Mouse (Mus musculus) liver, embryonic 14.5 days (tissue): ENCODE results near the gene Gzmm. TPM values are rescaled to one million over a fixed set of nuclear protein-coding genes. Genes with fewer than 3 reads are reported as not detected.
"Not testable (repeated sequence)": the region's sequence is repeated elsewhere in the genome, so short reads cannot be mapped to it uniquely, and the experiment has no call there.

Experiments used
- ATAC-seq: fragments of 200-750 bp; cut with Nextera tagmentation; 2 replicates; pipeline ENCODE4 v1.8.0; 2017; ENCODE audit warnings: moderate number of reproducible peaks, mild to moderate bottlenecking, moderate library complexity; ENCODE audit not compliant: insufficient read depth
- DNase-seq, 3 experiments: peaks; one replicate each; pipeline ENCODE4 v3.0.0-alpha.2; 2012 to 2013; ENCODE audit warnings: low read depth in 3 of 3, low spot score in 3 of 3
- H3K27ac ChIP-seq: fragments of 300-500 bp; sonication (generic); 2 replicates; pipeline ENCODE4 v1.5.1; 2014; ENCODE audit warnings: moderate library complexity, mild to moderate bottlenecking, control low read depth, inconsistent platforms
- H3K27me3 ChIP-seq: fragments of 300-500 bp; sonication (generic); 2 replicates; pipeline ENCODE4 v1.6.1; 2014; ENCODE audit warnings: mild to moderate bottlenecking, low read length, moderate library complexity; ENCODE audit not compliant: control insufficient read depth, insufficient read depth
- H3K36me3 ChIP-seq: fragments of 300-500 bp; sonication (generic); replicated peaks from 2 replicates; pipeline ENCODE4 v1.6.1; 2014; ENCODE audit warnings: low read depth; ENCODE audit not compliant: control insufficient read depth, insufficient read depth
- H3K4me1 ChIP-seq, 2 experiments: fragments of 200-500 bp in 1 of 2; fragments of 300-500 bp in 1 of 2; sonication (generic) in 1 of 2; replicated peaks; 2 replicates each; pipeline ENCODE4 v1.6.1; 2012 to 2014; ENCODE audit warnings: antibody characterized with exemption in 1 of 2, inconsistent platforms in 1 of 2, low read length in 1 of 2; ENCODE audit not compliant: control insufficient read depth in 2 of 2, insufficient read depth in 2 of 2
- H3K4me2 ChIP-seq: fragments of 300-500 bp; sonication (generic); 2 replicates; pipeline ENCODE4 v1.6.1; 2014; ENCODE audit warnings: low read depth, mild to moderate bottlenecking, control low read depth, moderate library complexity
- H3K4me3 ChIP-seq, 2 experiments: fragments of 200-500 bp in 1 of 2; fragments of 300-500 bp in 1 of 2; sonication (generic) in 1 of 2; 2 replicates each; pipeline ENCODE4 v1.5.1; 2012 to 2014; ENCODE audit warnings: low read depth in 2 of 2, low read length in 2 of 2, mild to moderate bottlenecking in 2 of 2, control low read depth in 1 of 2, inconsistent platforms in 1 of 2, moderate library complexity in 1 of 2; ENCODE audit not compliant: insufficient read depth in 1 of 2
- H3K9ac ChIP-seq: fragments of 300-500 bp; sonication (generic); replicated peaks from 2 replicates; pipeline ENCODE4 v1.6.1; 2014; ENCODE audit warnings: mild to moderate bottlenecking, control low read depth, moderate library complexity
- H3K9me3 ChIP-seq: fragments of 300-500 bp; sonication (generic); 2 replicates; pipeline ENCODE4 v1.6.1; 2016; ENCODE audit warnings: low read length, mixed read lengths; ENCODE audit not compliant: control insufficient read depth
- CTCF ChIP-seq: IDR thresholded peaks from 2 replicates; pipeline ENCODE4 v1.5.1; 2016; ENCODE audit warnings: antibody characterized with exemption, low read depth, control low read depth
- EP300 ChIP-seq: IDR thresholded peaks from 2 replicates; pipeline ENCODE4 v1.6.1; 2016; ENCODE audit warnings: antibody characterized with exemption, low read depth
- whole genome bisulfite sequencing: fragments of 180-500 bp; shearing (Covaris S2); extraction: QIAGEN DNeasy Blood & Tissue Kit; methylation state at CpG from one replicate; pipeline ENCODE4 v1.1.7; 2014; ENCODE audit not compliant: insufficient replicate concordance; 5-methylcytosine and 5-hydroxymethylcytosine counted together
- polyA plus RNA-seq, 2 experiments: library from polyadenylated mRNA; depleted of rRNA in 1 of 2; stranded (reverse) in 1 of 2; unstranded in 1 of 2; fragments of >200 nt; fragmentation: Nextera tagmentation in 1 of 2; extraction: Ambion mirVana in 1 of 2; gene quantifications; 2 replicates each; pipeline versions ENCODE4 v1.2.1 to v1.2.3; 2012 to 2014

Gzmm gene
- polyA plus RNA-seq, 2 experiments: 0.13 TPM; not detected in 1

DNA sequence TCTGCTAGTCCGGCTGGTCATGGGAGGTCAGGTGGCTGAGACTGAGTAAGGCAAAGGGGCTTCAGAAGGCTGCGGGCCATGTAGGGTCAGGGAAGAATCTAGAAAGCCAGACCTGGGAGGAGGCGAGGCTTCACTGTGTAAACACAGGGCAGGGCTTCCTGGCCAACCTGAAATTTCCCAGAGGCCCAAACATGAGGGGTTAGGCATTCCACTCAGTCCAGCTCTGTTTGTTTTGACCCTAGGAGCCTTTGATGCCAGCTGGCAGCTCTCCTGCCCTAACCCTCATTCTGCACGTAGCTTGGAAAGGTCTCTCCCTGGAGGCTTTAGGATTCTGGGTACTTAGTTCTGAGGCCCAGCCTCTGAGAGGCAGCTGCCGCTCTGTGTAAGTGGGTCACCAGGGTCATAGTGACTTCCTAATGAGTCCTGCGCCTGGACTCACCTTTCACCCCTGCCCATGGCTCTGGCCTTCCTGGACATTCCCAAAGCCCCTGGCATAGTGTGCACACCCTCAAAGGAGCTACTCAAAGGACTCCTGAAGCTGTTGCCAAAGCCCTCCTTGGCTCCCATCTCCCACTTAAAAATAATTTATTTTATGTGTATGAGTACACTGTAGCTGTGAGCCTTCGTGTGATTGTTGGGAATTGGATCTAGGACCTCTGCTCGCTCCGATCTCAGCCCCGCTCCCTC lies 12.8 kb downstream of the Gzmm start:
- no peaks in the 10 kb centered on the region for H3K27me3 ChIP-seq
- H3K9ac ChIP-seq: no peak overlapping the region
- H3K36me3 ChIP-seq: peaks cover 5% of the 10 kb centered on the region
- H3K9me3 ChIP-seq: no peaks in the 10 kb centered on the region
- no peak for DNase-seq
- H3K4me3 ChIP-seq: no peak overlapping the region
- no peak for ATAC-seq
- H3K4me2 ChIP-seq: no peak overlapping the region
- no peak overlapping the region for H3K27ac ChIP-seq
- peaks cover 8 to 27% of the 10 kb centered on the region in 2 experiments for H3K4me1 ChIP-seq
- TF ChIP-seq EP300 (no peak), CTCF (no peak)
- WGBS: 59% methylated on average over 10 of the region's 10 CpGs

DNA sequence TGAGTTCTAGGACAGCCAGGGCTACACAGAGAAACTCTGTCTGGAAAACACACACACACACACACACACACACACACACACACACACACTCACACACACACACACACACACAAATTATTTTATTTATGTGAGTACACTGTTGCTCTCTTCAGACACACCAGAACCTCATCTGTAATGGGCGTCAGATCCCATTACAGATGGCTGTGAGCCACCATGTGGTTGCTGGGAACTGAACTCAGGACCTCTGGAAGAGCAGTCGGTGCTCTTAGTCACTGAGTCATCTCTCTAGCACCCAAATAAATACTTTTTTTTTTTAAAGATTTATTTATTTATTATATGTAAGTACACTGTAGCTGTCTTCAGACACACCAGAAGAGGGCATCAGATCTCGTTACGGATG lies 14.2 kb downstream of the Gzmm start:
- 70% methylated on average over 2 of the region's 4 CpGs for WGBS
- H3K27ac ChIP-seq, H3K9me3 ChIP-seq, H3K9ac ChIP-seq, ATAC-seq, H3K4me2 ChIP-seq, H3K27me3 ChIP-seq, H3K4me3 ChIP-seq, DNase-seq: not testable (repeated sequence)
- peaks cover 18% of the 10 kb centered on the region for H3K36me3 ChIP-seq
- H3K4me1 ChIP-seq: peaks cover 20 to 40% of the 10 kb centered on the region in 2 experiments

DNA sequence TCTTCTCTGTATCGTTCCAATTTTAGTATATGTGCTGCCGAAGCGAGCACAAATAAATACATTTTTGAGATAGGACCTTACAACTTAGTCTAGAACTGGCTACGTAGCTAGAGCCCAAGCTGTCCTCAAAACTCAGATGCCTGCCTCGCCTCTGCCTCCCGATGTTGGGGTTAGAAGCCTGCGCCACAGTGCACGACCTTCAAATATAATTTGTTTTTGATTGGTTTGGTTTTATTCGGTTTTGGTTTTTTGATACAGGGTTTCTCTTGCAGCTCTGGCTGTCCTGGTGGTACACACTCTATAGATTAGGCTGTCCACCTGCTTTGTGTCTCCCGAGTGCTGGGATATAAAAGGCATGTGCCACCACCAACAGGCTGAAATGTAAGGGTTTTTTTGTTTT lies 14.7 kb downstream of the Gzmm start:
- Histone ChIP-seq H3K27ac (peak overlapping the region; percentile 62), H3K36me3 (peaks cover 24% of the 10 kb centered on the region), H3K4me1 (peaks cover 24 to 41% of the 10 kb centered on the region in 2 experiments), H3K4me2 (peak overlapping the region; percentile 70), H3K4me3 (peak overlapping the region; percentile 41 to 86; a peak in 3 of 4 replicates), H3K9ac (peak overlapping the region; percentile 68), H3K9me3 (no peaks in the 10 kb centered on the region), H3K27me3 (no peaks in the 10 kb centered on the region)
- WGBS: 69% methylated on average over 10 of the region's 10 CpGs
- TF ChIP-seq EP300 (no peak), CTCF (no peak; the same call in 1 of the 2 replicates)
- DNase-seq (no peak), ATAC-seq (no peak)

DNA sequence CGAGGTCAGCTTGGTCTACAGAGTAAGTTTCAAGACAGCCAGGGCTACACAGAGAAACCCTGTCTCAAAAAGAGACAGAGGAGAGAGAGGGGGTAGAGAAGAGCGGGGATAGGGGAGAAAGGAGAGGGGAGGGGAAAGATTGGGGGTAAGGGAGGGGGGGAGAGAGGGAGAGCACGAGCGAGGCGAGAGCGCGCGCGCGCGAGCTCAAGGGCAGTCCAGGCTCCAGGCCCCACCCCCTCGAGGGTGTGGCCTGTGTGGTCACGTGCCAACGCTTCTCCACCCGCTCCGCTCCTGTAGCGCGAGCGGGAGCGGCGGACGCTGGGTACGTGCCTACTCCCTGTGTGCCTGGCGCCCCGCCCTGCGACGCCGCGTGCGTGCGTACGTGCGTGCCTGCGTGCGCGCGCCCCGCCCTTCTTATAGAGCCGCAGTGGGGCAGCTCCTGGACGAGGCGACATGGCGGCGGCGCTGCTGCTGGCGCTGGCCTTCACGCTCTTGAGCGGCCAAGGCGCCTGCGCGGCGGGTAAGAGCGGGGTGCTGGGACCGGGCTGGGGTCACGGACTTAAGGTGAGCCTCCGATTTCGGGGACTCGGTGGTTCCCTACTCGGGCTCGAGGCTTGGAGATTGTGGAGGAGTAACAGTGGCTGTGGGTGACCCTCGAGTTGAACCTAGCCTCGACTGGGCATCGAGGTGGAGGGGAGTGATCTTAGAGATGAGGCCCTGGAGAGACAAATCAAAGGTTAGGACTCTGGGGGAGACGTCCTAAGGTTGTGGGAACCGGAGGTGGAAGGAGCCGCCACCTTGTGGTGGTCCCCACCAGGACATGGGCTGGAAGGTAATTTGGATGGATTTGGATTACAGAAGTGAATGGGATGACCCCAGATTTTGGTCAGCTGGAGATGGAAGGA lies 15.5 kb downstream of the Gzmm start, which contains the start of gene Bsg:
Gene Bsg, plus strand, starts transcription at position 427 of the 905 bp plus-strand sequence.
- peak within 1 kb of the TSS; percentile 100 for H3K4me2 ChIP-seq
- ATAC-seq (peak; percentile 89), DNase-seq (peak; percentile 99)
- peak within 1 kb of the TSS; percentile 98 for H3K27ac ChIP-seq
- peak within 1 kb of the TSS; percentile 86 to 100 for H3K4me3 ChIP-seq
- TF ChIP-seq CTCF: peak; percentile 68
- peak; percentile 65 for TF ChIP-seq EP300
- H3K4me1 ChIP-seq: peaks cover 24 to 46% of the 10 kb centered on the region in 2 experiments
- H3K9me3 ChIP-seq: no peaks in the 10 kb centered on the region
- under 1% methylated on average over 65 of the region's 65 CpGs for WGBS
- peak within 1 kb of the TSS; percentile 97 for H3K9ac ChIP-seq
- peaks cover 32% of the 10 kb centered on the region for H3K36me3 ChIP-seq
- H3K27me3 ChIP-seq: no peaks in the 10 kb centered on the region

DNA sequence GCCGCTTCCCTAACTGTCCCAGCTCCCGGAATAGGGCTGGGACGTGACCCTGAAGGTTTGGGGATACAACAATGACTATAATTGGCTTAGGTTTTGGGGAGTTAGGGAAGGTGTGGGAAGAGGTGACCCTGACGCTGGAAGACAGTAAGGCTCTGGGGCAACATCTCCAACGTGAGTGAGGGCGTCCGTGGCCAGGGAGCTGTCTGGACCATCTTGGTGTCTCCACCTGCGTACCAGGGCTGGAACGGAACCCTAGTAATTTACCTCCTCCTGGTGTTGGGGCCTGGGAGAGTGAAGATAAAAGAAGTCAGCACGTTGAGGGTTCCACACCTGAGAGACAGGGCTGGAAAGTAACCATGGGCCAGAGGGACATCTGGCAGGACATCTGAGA lies 16.1 kb downstream of the Gzmm start:
- H3K4me1 ChIP-seq: peaks cover 24 to 49% of the 10 kb centered on the region in 2 experiments
- H3K27me3 ChIP-seq: no peaks in the 10 kb centered on the region
- DNase-seq (no peak), ATAC-seq (no peak)
- TF ChIP-seq EP300 (no peak), CTCF (no peak)
- peaks cover 38% of the 10 kb centered on the region for H3K36me3 ChIP-seq
- peak overlapping the region; percentile 100 for H3K4me2 ChIP-seq
- WGBS: under 1% methylated on average over 10 of the region's 10 CpGs
- peak overlapping the region; percentile 86 to 100 for H3K4me3 ChIP-seq
- no peaks in the 10 kb centered on the region for H3K9me3 ChIP-seq
- H3K27ac ChIP-seq: peak overlapping the region; percentile 98
- H3K9ac ChIP-seq: peak overlapping the region; percentile 97
